Mouse (Mus musculus): ENCODE measurements around the gene Ddx6.

DNA sequence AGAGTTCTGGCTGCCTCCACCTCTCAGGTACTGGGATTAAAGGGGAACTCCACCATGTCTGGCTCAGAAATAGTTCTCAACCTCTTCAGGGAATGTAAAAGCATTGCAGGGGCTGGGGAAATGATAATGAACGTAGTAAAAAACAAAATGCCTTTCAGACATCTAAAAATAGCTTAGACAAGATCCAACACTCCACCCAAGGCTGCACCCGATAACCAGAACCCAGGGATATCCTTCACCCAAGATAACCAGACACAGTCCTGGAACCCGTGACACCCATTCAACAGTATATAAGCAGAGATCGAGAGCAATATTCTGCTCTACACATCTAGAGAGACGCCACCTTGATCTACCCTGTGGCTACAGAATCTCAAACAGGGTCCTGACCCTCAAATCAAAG lies 24.6 kb upstream of the Ddx6 start:
- TF ChIP-seq POLR2A (IDR thresholded peaks at IDR 0.05; ENCODE audit: low read depth, low read length), result no peak
- TF ChIP-seq CTCF (IDR thresholded peaks at IDR 0.05; ENCODE audit: extremely low read depth, insufficient read length, insufficient replicate concordance, low read depth, low read length), result no peak
